Mouse (Mus musculus) layer of hippocampus, adult 9-11 months (tissue): ENCODE measurements around the gene Rad51b.
A peak's percentile ranks its signal among the peaks of the same experiment; 100 is the strongest.

Experiments used
- DNase-seq: peaks from one replicate; pipeline ENCODE4 v3.0.0; 2022

Rad51b gene

DNA sequence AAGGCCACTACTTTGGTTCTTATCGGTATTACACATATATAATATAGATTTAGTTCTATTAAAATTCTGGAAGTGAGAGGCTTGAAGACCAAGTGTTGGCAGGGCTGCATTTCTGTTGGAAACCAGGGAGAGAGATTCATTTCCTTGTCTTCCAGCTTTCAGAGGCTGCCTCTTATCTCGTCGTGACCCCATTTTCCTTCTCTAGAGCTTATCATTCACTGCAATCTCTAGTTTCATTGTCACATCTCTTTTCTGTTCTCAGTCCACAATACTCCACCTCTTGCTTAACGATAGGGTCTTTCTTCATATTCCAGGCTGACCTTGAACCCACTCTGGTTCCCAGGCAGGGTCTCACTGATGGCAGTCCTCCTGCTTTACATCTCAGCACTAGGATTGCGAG lies 202.7 kb downstream of the Rad51b start:
- DNase-seq: no peak

DNA sequence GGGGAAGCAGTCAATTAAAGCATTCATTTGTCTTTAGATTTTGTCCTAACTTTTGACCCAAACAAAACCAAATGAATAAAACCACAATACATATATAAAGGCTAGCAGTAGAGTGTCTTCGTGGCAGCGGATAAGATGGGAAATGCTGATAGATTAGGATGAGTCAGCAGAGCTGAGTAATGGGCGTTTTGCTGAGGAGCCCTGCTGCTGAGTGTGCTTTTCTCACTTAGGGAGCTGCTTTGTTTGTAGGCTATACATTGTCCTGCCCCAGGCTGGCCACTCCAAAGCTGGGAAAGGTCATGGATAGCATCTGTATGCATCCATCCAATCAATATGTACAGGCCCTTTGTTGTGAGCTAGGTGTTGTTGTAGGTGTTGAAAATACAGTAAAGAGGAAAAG lies 204.8 kb downstream of the Rad51b start:
- DNase-seq: no peak

DNA sequence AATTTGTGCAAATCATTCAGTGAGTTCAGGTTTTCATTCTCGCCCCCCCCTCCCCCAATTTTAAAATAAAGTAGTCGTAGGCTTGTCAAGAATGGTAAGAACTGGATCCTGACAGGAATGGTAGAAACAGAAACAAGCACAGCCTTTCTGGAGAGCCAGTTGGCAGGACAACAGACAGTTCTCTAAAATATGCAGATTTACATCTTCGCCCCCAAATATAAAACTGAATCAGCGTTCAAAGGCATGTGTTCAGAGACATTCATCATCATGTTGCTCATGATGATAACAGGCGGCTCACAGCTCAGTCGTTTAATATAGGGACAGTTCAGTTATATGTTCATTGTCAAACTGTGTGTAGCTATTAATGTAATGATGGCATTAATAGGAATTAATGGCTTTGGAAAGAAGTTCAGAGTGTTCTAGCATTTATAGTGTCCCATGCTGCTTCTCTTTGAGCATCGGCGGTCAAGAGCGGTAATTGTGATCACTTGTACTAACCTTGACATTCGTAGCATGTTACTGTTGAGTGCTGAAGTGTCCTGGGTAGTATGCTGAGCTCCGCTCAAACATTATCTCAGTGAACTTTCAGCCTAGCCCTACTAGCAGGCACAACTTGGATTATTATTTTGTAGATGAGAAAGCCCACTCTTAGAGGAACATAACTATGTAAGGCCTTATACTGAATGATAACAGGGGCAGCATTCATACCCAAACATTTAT lies 205.9 kb downstream of the Rad51b start:
- DNase-seq: peak; percentile 55

DNA sequence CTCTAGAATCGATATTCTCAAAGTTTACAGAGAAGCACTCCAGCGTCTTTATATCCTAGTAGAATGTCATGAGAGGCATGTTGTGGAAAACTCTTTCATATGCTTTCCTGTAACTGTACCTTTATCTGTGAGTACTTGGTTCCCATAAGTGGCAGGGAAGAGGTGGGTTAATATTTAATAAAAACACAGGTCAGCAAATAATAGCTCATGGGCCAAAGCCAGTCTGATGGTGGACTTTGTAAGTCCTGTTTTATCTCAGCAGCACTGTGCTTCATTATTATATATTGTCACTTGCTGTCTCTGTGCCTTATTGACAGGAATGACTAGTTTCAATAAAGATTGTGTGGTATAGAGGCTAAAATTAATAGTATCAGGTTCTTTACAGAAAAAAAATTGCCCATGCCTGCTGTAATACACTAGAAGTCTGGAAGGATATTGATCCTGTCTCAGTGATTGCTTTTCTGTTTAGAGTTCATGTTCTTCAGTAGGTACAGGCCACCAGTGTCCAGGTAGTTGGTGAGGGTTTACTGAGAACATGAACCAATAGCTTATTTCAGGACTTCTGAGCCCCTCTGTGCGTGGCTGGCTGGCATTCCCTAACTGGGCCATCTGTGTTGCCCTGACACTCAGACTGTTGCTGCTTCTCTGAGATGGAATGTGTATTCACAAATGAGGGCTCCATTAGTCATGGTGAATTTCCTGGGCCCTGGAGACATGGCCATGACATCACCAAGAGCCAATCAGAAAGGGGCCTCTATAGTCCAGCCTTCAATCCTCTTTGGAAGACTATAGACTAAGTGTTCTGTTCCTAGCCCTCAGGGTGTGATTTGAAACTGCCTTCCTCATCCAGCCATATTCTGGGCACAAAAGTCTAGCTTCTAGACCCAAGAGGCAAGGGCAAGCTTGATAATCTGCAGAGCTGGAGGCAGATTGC lies 206.8 kb downstream of the Rad51b start:
- peak; percentile 22 for DNase-seq

DNA sequence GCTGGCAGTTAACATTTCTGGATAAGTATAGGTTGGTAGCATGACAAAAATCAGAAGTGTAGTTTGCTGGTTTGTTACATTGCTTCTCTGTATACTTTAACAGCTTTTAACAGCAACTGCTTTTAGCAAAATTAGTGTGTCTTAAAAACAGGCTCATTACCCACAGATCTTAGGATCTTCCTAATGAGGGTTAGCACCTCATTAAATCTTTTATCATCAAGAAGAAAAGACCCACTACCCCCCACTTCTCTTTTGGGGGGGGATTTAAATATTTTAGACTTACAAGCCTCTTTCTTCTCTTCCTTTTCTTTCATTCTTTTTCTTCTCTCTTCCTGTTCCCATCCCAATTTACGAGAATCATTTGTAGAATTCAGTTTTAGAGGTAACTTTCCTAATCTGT lies 207.6 kb downstream of the Rad51b start:
- no peak for DNase-seq

DNA sequence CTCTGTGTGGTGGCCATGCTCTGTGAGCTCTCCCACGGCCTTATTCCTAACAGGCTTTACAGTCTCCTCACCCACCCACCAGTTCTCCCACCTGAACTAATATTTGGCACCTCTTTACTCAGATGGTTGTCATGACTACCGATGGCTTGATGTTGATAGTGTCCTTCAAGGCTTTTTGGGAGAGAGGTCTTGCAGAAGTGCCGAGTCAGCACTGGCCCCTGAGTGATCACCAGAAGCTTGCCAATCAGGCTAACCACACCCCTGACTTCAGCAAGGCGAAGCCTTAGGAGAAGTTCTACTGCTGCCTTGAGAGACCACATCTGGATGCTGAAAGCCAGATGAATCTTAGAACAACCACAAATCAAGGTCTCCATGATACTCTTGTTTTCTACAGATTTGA lies 209.3 kb downstream of the Rad51b start:
- DNase-seq: no peak

DNA sequence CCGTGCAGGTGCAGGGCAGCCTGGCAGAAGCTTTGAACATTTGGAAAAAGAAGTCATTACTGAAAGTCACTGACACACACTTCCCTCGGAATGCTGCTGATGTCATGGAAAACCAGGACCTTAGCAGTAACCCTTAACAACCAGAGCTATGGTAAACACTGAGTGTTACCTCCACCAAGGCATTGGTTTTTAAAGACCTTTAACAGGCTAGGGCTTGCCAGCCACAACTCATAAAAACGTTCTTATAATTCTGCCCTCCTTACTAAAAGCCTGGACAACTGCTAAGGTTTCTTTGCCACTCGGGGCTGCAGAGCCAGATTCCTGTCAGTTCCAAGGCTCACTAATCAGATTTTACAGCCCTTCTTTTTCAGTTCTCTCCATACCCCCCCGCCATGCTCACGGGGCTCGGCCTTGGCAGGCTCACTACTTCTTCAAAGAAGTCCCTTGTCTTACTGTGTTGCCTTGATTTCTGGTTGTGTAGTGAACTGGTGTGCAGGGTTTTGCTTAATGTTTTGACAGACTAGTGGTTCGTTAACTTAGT lies 210.1 kb downstream of the Rad51b start:
- DNase-seq: peak; percentile 22

DNA sequence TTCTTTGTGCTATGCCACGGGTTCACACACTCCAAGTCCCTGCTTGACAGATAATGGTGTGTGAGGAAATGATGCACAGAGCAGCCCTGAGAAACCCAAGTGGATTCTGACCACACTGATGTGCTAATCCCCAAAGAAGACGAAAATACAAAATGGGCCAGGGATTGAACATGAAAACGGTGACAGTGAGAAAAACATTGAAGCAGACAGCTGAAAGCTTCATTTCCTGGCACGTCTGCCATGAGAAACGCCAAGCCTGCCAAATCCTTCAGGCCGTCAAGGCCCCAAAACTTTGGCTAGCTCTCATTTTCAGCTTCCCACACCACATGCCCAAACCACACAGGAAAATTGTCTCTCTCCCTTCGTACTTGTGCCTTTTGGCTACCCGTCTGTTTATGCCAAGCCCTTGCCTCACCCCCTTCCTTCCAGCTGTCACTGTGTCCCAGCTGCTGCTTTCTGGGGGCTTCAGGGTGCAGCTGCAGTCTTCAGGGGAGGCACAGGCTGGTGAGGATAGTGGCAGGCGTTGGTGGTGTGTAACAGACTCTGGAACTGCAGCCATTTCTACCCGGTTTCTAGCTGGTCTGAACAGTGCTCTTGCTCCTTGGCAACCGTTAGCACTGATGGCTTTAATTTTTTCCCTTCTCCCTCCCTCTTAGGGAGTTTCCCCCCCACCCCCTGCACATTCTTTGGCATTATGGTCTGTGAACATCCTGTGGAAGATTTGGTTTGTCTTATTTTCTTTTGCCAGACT lies 214.5 kb downstream of the Rad51b start:
- peak; percentile 81 for DNase-seq

DNA sequence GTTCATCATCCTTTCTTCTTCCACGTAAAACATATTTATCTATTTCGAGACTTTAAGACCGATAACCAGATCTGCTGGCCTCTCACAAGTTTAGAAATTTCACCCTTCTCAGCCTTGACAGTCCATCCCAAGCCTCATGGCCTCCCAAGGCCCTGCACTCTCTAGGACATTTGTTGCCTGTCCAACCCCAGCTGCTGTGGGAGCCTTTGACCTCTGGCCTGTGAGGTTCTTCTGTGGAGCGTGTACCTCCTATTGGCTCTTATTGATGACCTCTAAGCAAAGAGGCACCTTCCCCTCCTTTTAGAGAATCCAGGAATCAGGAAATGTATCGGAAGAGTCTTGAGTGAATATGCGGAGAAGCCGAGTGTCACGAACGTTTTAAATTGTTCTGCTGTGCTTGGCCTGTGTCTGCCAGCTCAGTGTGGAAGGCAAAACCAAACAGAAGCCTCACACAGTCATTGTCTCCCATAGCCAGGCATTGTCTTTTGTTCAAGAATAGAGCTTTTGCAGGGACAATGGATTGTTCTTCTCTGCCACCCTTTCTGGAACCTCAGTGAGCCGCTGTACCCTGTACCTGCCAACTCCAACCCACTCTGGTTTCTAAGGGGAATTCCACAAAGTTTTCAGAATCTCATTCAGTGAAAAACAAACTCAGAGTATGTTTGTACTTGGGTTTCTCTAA lies 215.3 kb downstream of the Rad51b start:
- peak; percentile 70 for DNase-seq

DNA sequence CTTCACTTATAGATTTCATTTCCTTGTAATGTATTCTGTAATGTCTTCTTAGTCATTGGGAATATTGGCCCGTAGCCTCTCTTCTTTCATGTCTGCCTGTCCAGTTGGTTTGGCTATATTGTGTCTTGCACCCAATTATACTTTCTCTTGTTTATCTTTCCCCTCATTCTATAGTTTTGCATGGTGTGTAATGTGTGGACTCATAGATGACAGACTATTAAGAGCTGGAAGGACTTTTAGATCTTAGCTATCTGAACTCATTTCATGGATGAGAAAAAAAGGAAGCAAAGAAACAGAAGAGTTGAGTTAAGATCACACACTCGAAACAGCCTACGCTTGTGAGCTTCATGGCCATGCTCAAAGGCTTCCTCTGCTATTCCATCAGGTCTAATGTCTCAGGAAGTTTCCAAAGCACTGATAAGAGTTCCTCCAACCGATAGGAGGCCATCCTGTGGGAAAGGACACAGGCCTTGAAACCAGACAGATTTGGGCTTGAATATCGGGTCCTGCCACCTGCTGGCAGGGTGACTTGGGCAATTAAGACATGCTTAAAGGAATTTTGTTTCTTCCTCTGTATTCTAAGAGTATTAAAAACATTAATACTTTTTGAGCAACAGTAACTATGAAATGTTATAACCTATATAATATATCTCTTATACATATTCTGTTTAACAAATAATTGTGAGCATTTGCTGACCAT lies 216.1 kb downstream of the Rad51b start:
- DNase-seq: no peak

DNA sequence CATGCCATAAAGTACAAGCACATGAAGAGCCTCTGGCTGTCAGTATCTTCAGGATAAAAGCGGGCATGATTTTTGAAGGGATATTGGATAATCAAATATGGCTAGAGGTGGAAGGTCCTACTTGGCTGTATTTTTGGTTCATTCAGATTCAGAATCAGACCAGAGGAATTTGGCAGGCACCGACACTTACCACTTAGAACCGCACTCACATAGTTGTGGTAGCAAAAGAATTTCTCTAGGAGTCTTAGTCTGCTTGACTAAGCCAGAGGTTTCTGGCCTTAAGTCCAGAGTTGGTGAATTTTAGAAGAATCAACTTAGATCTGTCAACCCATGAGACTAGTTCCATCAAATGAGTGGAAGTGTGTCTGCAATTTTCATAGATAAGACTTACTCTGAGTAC lies 217.6 kb downstream of the Rad51b start:
- no peak for DNase-seq

DNA sequence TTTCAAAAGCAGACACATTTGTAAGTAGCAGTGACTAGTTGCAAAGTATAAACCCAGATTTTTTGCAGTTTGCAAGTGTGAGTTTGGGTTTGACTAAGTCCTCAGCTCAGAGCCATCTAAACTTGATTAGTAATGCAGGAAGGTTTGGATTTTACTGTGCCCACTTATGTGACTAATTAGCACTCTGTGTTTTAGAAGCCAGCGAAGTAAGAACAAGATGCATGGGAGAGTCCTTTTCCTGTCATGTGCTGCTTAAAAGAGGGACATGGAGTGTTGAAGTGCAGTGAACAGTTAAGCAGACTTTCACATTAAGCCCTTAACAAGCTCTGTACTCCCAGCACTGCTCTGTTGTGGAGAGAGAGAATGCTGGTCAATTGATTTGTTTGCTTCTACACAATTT lies 225.3 kb downstream of the Rad51b start:
- no peak for DNase-seq

DNA sequence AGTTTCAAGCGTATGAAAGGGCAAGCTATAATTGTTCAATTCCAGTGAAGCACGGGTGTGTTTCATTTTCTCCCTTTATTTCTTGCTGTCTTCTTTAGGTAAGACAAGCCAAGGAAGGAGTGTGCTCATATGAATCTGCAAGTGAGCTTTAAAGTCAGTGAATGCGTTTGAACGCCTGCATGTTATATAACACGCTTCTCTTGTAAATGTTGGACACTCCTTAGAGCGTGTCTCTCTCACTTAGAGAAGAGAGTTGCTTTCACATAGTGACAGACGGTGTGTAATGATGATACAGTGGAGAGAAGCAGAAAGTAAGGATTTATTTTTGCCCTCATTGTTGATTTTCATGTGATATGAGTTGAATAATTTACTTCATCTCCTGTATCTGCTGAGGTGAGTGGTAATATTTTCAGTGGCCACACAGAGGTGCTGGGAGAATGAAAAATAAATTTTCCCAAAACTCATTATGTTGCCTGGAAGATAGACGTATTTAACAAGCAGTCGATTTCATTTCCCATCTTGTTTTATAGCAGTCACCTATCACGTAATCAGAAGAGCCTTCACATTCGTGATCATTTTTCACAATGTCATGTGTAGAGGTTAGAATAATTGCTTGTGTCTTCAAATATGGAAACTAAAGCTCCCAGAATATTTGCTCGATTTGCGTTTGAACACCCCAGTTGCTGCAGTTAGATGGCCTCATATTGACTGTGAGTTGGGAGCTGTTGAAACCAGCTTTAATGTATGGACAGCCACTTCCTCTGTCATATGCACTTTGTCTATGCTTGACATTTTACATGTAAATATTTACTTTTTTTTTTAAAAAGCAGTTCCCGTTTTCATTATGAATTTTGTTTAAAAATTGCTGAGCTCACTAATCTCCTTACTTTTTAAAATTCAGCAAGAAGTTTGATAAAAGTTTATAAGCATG lies 228.1 kb downstream of the Rad51b start:
- no peak for DNase-seq

DNA sequence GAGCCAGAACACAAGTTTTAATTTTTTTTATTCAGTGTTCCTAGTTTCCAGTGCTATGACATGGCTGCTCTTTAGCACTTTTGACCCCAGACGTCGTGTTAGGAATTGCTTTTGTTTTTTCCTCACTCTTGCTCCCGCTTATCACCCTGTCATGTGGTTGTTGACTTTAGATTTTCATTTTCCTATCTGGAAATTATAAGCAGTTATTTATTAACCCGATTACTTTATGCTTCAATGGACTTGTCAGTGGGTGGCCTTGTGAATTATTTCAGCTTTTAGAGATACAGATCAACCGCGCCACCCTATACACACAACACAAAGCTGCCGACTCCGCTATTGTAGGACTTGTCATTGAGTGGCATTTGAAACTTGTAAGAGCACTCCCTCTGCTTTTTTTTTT lies 228.8 kb downstream of the Rad51b start:
- DNase-seq: no peak

DNA sequence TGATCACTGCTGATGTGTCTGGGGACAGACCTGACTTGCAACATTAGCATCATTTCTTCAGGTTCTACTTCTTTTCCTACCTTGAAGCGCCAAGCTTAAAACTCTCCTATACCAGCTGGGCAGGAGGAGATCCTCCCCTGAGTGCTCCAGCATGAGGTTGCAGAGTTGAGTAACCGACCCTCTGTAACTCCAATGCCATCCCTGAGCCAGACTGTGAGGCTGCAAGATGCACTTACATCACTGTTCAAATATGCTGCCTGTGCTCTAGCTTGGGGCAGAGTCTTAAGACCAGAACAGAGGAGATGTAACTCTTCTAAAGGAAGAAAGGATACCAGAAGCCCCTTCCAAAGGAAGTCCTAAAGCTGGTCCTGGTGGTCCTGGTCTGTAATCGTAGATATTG lies 230.1 kb downstream of the Rad51b start:
- DNase-seq: no peak

DNA sequence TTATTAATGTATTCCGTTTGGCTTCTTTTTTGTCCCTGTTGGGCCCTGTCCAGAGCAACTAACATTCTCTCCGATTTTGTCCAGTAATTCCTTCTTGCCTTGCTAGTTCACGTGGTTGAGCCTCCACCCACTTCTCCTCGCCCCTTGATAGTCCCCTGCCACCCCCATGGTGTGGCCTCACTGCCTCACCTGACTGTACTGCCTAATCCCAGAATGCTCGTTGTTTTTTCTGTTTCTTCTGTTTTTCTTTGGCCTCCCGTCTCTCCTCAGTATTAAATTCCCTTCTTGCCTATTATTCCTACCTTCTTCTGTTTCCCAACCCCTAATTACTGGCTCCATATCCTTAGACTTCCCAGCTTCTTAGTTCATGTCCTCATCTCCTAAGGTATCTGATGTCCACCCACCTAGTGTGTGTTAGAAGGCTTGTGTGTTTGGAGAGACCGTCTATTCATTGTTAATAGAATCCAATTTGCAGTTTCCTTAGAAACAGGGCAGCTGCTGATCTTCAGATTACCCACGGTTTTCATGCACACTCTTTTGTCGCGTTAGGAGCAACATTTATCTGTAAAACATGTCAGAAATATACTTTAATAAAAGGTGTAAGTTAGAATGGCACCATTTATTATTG lies 233.3 kb downstream of the Rad51b start:
- no peak for DNase-seq

DNA sequence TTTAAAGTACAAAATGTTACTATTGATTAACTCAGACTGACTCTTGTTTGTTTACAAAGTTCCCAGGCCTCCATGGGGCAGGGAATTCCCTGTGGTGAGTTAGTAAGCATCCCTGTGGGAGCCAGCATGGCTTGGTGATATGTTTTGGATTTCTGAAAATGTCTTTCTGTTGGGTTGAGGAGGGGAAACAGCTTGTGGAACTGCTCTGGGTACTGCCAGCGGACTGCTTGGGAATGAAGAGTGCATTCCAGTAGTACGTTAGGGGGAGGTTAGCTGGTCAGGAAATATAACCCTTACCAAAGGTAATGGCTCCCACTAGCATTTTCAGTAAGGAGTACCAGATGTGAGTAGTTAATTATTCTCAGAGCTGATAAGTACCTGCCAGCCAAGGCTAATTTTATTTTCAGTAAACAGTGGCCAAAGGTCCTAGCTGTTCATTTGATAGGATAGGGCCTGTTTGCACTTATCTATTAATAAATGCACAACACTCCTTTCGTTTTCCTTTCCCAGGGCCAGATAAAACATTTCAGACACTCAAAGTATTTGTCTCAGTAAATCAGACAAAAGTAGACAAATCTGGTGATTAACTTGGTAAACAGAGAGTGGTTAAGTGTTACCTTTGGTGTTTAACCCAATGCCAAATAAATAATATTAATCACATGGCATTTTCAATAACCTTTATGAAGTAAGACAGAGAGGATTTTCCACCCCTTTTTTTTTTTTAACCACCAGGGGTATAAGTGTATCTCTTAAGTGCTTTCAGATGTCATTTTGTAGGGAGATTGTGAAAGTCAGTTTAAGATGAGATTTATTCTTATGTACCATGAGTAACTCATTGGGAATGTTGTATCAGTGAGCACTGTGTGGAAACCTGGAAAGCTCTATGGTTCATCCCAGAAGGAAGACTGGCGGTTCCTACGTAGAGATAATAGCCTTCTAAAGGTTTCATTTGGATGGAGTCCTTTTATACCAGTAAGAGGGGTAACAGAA lies 235.0 kb downstream of the Rad51b start:
- DNase-seq: no peak

DNA sequence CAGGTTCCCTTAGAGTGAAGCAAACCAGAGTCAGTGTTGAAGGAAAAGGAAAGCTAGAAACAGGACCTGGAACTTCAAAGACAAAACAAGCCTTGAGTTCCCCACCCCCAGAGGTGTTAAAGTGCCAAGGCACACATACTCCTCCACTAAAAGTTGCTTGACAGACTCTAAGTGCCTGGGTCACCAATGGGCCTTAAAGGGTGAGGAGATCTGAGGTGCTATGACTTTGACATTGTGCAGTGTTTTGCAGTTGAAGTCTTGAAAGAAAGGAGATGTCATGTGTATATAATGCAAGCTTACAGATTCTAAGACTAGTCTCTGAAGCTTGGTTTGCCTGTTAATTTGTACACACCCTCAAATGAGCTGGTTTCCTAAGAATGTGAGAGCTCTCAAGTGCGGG lies 237.7 kb downstream of the Rad51b start:
- no peak for DNase-seq
